Mouse (Mus musculus) lung, postnatal 0 days (tissue): ENCODE measurements around the gene Adra2b. TPM values are rescaled to one million over a fixed set of nuclear protein-coding genes. Genes with fewer than 3 reads are reported as not detected.

Experiments
- ATAC-seq: fragments of 200-750 bp; cut with Nextera tagmentation; 2 replicates; pipeline ENCODE4 v1.8.0; 2017; ENCODE audit warnings: moderate library complexity
- DNase-seq: peaks from one replicate; pipeline ENCODE4 v3.0.0-alpha.2; 2016; ENCODE audit warnings: low spot score
- H3K27ac ChIP-seq: fragments of 300-500 bp; sonication (generic); 2 replicates; pipeline ENCODE4 v1.5.1; 2014; ENCODE audit warnings: antibody characterized with exemption, mild to moderate bottlenecking, low read length, mixed read lengths
- H3K27me3 ChIP-seq: fragments of 300-500 bp; sonication (generic); replicated peaks from 2 replicates; pipeline ENCODE4 v1.6.1; 2014; ENCODE audit warnings: low read length, mixed read lengths; ENCODE audit not compliant: insufficient read depth
- H3K36me3 ChIP-seq: fragments of 300-500 bp; sonication (generic); 2 replicates; pipeline ENCODE4 v1.6.1; 2014; ENCODE audit warnings: low read length, mixed read lengths; ENCODE audit not compliant: insufficient read depth
- H3K4me1 ChIP-seq: fragments of 300-500 bp; sonication (generic); 2 replicates; pipeline ENCODE4 v1.6.1; 2014; ENCODE audit warnings: antibody characterized with exemption, low read depth, low read length, mixed read lengths; ENCODE audit not compliant: insufficient read depth
- H3K4me2 ChIP-seq: fragments of 300-500 bp; sonication (generic); replicated peaks from 2 replicates; pipeline ENCODE4 v1.6.1; 2014; ENCODE audit warnings: low read depth, mild to moderate bottlenecking, low read length, moderate library complexity, mixed read lengths
- H3K4me3 ChIP-seq: fragments of 300-500 bp; sonication (generic); 2 replicates; pipeline ENCODE4 v1.5.1; 2014; ENCODE audit warnings: low read depth, low read length
- H3K9ac ChIP-seq: fragments of 300-500 bp; sonication (generic); replicated peaks from 2 replicates; pipeline ENCODE4 v1.6.1; 2014; ENCODE audit warnings: low read depth, mild to moderate bottlenecking
- H3K9me3 ChIP-seq: fragments of 300-500 bp; sonication (generic); 2 replicates; pipeline ENCODE4 v1.6.1; 2016; ENCODE audit warnings: low read length, mixed read lengths
- CTCF ChIP-seq: IDR thresholded peaks from 2 replicates; pipeline ENCODE4 v1.5.1; 2016; ENCODE audit warnings: antibody characterized with exemption, mild to moderate bottlenecking
- EP300 ChIP-seq: IDR thresholded peaks from 2 replicates; pipeline ENCODE4 v1.6.1; 2016; ENCODE audit warnings: antibody characterized with exemption, mild to moderate bottlenecking, control low read depth
- WGBS: fragments of 180-500 bp; shearing (Covaris S2); extraction: QIAGEN DNeasy Blood & Tissue Kit; methylation state at CpG from one replicate; pipeline ENCODE4 v1.1.7; 2014; 5-methylcytosine and 5-hydroxymethylcytosine counted together
- polyA plus RNA-seq: library from polyadenylated mRNA; unstranded; fragments of >200 nt; fragmentation: Nextera tagmentation; extraction: Ambion mirVana; gene quantifications from 2 replicates; pipeline ENCODE4 v1.2.1, GENCODE M21; 2015

Gene Adra2b
- polyA plus RNA-seq, 1 experiment from 2014 or later = 0.30 TPM

- ATAC-seq (no peak), DNase-seq (no peak)
- H3K9ac ChIP-seq = no peak overlapping the region
- H3K36me3 ChIP-seq = no peaks in the 10 kb centered on the region
- no peak overlapping the region for H3K4me3 ChIP-seq
- no peak overlapping the region for H3K27ac ChIP-seq
- WGBS = 58% methylated on average over 10 of the region's 10 CpGs
- H3K27me3 ChIP-seq = no peaks in the 10 kb centered on the region
- no peaks in the 10 kb centered on the region for H3K4me1 ChIP-seq
- TF ChIP-seq EP300 (no peak), CTCF (no peak)
- no peak overlapping the region for H3K4me2 ChIP-seq
- no peaks in the 10 kb centered on the region for H3K9me3 ChIP-seq
These were observed 52.8 kb downstream of the Adra2b start for GRCm38 (mm10) chr2:127415806-127416205.

GRCm38 (mm10) chr2:127416706-127417105 is 53.7 kb downstream of the Adra2b start:
- no peak overlapping the region for H3K4me3 ChIP-seq
- H3K9me3 ChIP-seq = no peaks in the 10 kb centered on the region
- no peak for TF ChIP-seq CTCF
- TF ChIP-seq EP300 = no peak
- no peaks in the 10 kb centered on the region for H3K36me3 ChIP-seq
- DNase-seq = no peak
- no peaks in the 10 kb centered on the region for H3K4me1 ChIP-seq
- H3K4me2 ChIP-seq = no peak overlapping the region
- no peak overlapping the region for H3K9ac ChIP-seq
- no peak for ATAC-seq
- no peak overlapping the region for H3K27ac ChIP-seq
- H3K27me3 ChIP-seq = no peaks in the 10 kb centered on the region
- WGBS = 46% methylated on average over 3 of the region's 3 CpGs

Other genes with a start within 250 kb of the Adra2b start
- gene Ncaph, start 229.3 kb upstream of the Adra2b start, polyA plus RNA-seq = 13.4 and 17.7 TPM in 2 replicates
- gene Itpripl1, start 219.8 kb upstream of the Adra2b start, polyA plus RNA-seq = 21.5 and 24.5 TPM in 2 replicates
- gene 1810024B03Rik, start 154.9 kb upstream of the Adra2b start, polyA plus RNA-seq = 1.9 and 2.0 TPM in 2 replicates
- gene Snrnp200, start 154.8 kb upstream of the Adra2b start, polyA plus RNA-seq = 18.8 and 20.5 TPM in 2 replicates
- gene Ciao1, start 115.4 kb upstream of the Adra2b start, polyA plus RNA-seq = 54.4 and 61.4 TPM in 2 replicates
- gene Tmem127, start 115.3 kb upstream of the Adra2b start, polyA plus RNA-seq = 30.4 and 32.9 TPM in 2 replicates
- gene Stard7, start 93.0 kb upstream of the Adra2b start, polyA plus RNA-seq = 34.2 and 37.9 TPM in 2 replicates
- 3.6 and 4.3 TPM in 2 replicates for gene Dusp2, start 27.0 kb upstream of the Adra2b start, polyA plus RNA-seq
- not detected in 2 replicates for gene Astl, start 24.6 kb upstream of the Adra2b start, polyA plus RNA-seq
- gene Gpat2, start 62.0 kb downstream of the Adra2b start, polyA plus RNA-seq = 0.21 and 0.23 TPM in 2 replicates
- 17.0 and 20.0 TPM in 2 replicates for gene Fahd2a, start 81.4 kb downstream of the Adra2b start, polyA plus RNA-seq
- 0.63 and 1.1 TPM in 2 replicates for gene Kcnip3, start 158.9 kb downstream of the Adra2b start, polyA plus RNA-seq
- 0.40 and 0.53 TPM in 2 replicates for gene Prom2, start 178.3 kb downstream of the Adra2b start, polyA plus RNA-seq
- gene Zfp661, start 223.9 kb downstream of the Adra2b start, polyA plus RNA-seq = 2.0 and 2.1 TPM in 2 replicates
- gene Mrps5, start 224.0 kb downstream of the Adra2b start, polyA plus RNA-seq = 64.1 and 70.1 TPM in 2 replicates